Mouse (Mus musculus) R1 (cell line): ENCODE results near the gene Fgfr2.

ENCODE experiments used
- DNase-seq: peaks from one replicate; pipeline ENCODE4 v3.0.0-alpha.2; 2018; ENCODE audit warnings: low read depth, low spot score

Gene Fgfr2

GRCm38 (mm10) chr7:130540176-130540575, 2583.0 kb downstream of the Fgfr2 start:
- no peak for DNase-seq

- no peak for DNase-seq
Measured at GRCm38 (mm10) chr7:130537068-130537467, 2586.1 kb downstream of the Fgfr2 start.

- no peak for DNase-seq
Measured at GRCm38 (mm10) chr7:130535174-130535573, 2588.0 kb downstream of the Fgfr2 start.

DNA sequence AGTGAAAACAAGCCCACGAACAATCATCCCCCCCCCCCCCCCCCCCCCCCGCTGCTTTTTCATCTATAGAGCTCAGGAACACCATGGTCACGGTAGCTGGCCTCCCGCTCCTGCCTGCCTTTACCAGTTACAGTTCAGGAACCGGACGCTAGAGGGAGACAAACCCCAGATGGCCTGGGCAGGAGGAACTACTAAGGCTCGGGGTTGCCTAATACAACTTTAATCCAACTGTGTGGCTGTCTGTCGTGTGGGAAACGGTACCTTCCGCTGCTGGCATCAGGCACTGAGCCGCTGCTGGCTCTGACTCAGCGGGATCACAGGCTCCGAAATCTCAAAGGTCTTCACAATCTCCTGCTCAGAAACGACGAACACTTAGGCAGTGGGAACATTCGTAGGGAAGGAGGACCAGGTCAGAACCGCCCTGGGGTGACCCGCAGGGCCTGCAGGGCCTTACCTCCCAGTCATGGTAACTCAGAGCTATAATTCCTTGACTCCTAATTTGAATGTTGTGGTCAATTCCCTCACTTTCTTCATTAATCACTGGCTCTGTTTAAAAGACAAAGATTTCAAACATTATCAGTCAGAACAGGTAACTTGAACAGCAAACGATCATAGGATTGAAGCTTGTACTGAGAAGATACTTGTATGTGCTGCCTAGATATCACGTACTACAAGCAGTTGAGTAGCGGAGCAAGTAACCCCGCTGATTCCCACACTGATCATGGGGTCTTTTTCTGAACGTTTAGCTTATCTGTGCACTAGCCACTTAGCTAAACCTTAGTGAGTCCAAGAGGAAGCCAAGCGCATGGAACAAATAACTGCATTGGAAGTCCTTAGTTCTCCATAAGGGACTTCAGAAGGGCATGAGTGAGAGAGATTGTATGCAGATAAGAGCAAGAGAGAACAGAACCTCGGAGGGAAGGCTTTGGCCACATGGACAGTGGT, 2589.6 kb downstream of the Fgfr2 start:
- peak; percentile 89 for DNase-seq

DNA sequence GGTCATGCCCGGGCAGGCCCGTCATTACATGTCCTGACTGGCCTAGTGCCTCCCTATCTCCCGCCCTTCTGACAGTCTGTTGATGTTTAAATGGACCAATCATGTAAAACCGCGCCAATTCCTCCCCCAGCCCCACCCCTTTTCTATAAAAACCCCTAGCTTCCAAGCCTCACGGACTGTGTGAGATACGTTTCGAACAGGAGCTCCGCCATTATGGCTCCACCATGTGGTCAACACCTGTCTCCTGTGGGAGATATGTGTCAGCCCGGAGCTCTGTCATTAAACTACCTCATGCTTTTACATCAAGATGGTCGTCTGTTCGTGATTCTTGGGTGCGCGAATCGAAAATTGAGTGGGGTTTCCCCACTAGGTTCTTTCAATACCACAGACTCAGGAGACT, 2592.0 kb downstream of the Fgfr2 start:
- DNase-seq = peak; percentile 71

DNA sequence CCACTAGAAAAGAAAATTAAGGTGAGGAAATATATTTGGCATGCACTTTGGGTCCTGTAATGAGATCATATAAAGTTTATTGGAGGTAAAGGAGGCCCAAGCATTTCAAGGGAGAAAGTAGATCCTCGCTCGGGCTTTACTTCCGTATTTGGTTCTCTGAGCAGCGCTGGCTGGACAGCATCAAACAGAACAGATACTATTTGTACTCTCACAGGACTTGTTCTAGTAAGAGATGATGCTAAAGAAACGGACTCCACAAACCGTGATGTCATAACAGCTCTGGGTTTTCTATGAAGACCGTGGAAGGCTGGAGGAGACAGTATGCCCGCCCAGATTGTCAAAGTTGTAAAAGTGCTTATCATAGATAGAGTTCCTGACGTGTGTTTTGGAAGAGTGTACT, 2595.8 kb downstream of the Fgfr2 start:
- DNase-seq = no peak

- no peak for DNase-seq
Measured at GRCm38 (mm10) chr7:130523451-130523850, 2599.7 kb downstream of the Fgfr2 start.

- peak; percentile 82 for DNase-seq
Measured at GRCm38 (mm10) chr7:130520812-130521422, 2602.2 kb downstream of the Fgfr2 start.

DNA sequence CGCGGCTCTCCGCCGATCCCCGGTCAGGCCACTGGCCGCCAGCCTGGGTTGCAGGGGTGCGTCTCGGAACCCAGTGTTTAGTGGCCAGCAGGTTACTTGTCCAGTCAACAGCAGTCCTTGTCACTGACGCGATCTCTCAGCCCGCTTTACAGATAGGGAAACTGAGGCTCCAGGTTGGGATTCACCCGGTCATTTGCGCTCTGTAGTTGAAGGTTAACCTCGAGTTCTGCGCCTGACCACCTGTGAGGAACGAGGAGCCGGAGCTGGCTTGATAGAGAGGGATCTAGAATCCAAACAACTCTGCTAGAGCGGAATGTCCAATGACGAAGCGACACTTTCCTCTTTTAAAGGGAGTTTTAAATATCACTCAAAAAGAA, 2603.1 kb downstream of the Fgfr2 start, which contains the start of gene Ate1:
TSS of gene Ate1 (minus strand) at position 321 of the 377 bp plus-strand sequence.
- DNase-seq = peak; percentile 40

DNA sequence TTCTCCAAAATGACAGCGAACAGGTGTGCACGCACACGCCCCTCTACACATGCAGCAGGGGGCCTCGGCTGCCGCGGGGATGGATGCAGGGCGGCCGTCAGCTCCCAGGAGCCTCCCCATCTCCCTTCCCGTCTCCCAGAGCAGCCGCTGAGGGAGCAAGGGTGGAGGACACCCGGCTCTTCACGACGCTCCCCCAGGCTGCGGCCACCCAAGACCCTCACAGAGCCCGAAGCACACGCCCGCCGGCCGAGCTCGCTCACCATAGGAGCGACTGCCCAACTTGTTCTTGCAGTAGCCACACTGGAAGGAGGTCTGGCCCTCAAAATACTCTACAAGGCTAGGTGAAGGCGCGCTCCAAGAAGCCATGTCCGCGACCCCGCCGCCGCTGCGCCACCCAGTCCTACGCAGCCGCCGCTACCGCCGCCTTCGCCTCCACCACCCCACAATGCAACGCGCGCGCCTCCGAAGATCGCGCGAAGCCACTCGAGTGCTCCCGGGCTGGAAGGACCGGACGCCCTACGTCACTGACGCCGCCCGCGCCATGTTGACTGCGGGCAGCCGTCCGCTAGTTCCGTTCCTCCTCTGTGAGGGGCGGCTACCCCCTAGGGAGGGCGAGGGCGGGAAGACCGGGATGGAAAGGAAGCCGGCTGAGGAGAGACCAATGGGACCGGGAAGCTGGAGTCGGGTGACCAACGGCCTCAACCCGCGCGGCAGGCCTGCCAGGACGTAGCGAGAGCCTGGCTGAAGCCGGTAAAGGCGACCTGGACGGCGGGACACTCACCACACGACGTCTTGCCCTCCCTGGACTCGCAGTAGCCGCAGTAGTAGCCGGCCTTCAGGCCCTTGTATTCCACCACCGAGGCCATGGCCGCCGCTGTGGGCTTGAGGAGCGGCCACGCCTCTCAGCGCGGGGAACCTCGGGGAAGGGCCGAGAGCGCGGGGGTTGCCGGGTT, 2603.8 kb downstream of the Fgfr2 start:
- peak; percentile 94 for DNase-seq

GRCm38 (mm10) chr7:130518213-130519095, 2604.7 kb downstream of the Fgfr2 start:
- DNase-seq = no peak

GRCm38 (mm10) chr7:130510243-130510642, 2612.9 kb downstream of the Fgfr2 start:
- peak; percentile 51 for DNase-seq

GRCm38 (mm10) chr7:130503006-130503405, 2620.1 kb downstream of the Fgfr2 start:
- DNase-seq = no peak

DNA sequence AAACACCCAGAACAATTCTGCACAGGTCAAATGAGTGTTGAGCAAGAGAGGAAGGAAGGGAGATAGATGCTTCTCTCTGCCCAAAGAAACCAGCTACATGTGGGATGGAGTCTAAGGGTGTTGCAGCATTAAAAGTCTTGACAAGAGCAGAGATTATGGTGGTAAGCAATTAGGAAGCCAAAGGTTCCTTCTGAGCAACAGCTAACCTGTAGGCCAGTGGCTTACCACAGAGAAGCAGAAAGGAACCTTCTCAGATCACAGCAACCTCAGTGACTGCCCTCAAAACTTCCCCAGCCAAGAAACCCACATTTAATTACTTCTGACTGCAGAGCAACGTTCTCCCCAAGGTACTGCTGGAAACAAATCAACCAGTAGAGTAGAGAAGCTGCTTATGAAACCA, 2621.7 kb downstream of the Fgfr2 start:
- no peak for DNase-seq

DNA sequence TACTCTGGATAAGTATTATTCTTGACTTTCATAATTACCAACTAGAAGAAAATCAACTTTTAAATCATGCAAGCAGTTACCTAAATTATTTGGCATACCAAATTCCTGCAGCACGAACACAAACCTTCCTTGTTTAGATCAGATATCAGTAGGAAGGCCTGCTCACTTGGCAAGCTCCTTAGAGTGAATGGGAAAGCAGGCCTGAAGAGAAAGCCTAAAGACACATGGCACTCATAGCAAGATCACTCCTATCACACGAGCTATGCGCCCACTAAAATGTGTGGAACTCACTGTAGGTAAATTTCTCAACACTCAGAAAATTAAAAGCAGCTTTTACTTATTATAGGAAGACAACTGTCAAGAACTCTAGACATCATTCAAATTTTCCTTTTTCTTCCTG, 2629.8 kb downstream of the Fgfr2 start:
- DNase-seq = no peak

GRCm38 (mm10) chr7:130492026-130492425, 2631.1 kb downstream of the Fgfr2 start:
- no peak for DNase-seq

DNA sequence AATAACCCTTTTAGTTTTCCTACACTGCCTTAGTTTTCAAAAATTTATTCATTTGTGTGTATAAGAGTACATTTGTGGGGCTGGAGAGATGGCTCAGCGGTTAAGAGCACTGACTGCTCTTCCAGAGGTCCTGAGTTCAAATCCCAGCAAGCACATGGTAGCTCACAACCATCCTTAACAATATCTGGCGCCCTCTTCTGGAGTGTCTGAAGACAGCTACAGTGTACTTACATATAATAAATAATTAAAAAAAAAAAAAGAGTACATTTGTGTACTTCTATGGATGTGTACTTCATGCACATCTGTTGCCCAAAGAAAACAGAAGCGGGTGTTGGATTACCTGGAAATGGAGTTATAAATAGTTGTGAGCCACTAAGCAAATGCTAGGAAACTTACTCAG, 2644.1 kb downstream of the Fgfr2 start:
- peak; percentile 25 for DNase-seq

- peak; percentile 52 for DNase-seq
Measured at GRCm38 (mm10) chr7:130475970-130476369, 2647.2 kb downstream of the Fgfr2 start.

DNA sequence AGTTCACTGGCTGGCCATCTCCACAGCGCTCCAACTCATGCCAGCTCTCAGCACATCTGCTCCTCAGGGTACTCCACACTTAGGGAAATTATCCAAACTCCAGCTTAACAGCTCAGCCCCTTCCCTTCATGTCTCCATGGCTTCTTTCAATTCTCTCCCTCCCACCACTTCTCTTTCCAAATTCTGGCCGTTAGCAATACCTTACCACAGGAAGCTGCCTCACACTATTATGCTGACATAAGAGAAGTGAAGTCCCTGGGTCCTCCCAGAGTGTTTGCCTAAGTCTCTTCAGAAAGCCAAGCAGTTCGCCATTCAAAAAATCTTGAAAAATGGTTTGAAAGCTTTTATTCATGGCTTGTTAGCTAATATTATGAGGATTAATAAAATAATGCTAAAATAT, 2649.3 kb downstream of the Fgfr2 start:
- DNase-seq = no peak

DNA sequence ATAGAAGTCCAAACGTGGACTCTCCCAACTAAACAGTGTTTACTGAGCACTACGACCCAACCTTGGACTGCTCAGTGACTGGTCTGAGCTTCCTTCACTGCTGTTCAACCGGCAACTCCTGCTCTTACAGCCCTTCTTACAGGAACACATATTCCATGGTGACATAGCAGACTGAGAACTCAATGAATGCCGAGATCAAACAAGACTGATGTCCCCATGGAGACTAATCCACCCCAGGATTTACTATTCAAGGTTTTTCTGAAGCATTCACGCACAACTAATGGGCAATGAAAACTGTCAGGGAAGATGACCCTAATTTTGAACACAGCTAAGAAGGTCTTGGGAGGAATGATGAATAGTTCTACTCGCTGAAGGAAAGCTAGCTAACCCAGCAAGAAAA, 2650.5 kb downstream of the Fgfr2 start:
- DNase-seq = no peak

DNA sequence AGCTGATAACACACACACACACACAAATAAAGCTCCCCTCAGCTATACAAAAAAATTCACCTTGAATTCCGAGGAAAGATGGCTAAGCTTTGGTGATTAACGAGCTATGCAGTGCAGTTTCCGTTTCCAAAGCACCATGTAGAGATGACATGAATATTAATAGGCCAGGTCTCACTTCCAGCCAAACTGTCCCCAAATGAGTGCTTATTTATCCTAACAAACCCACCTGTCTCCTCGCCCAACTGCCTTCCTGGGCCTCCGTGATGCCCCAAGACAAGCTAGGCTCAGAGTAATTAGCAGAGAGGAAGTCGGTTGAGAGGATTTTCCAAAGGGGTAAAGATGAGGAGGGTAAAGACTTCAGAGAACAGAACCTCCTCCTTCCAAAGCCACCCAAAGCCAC, 2652.1 kb downstream of the Fgfr2 start:
- peak; percentile 13 for DNase-seq
